Mouse (Mus musculus): ENCODE measurements at regions not wholly inside any gene's neighbourhood (a gene's known extent, or its start where the extent isn't known, plus 50 kb on each side); places are given as distances from the start of the nearest gene placed in this dataset.

GRCm38 (mm10) chr13:83951808-83952207, 270.3 kb upstream of the Tmem161b start:
- no peak overlapping the region for H3K27ac ChIP-seq (ENCODE audit: insufficient read depth, low read depth, low read length)
- TF ChIP-seq CTCF (conservative IDR thresholded peaks at IDR 0.05; ENCODE audit: insufficient read depth, insufficient read length, low read depth, low read length) (no peak), POLR2A (IDR thresholded peaks at IDR 0.05; ENCODE audit: low read depth, low read length) (no peak)
- DNase-seq: no peak
- WGBS: 83% methylated on average over 3 of the region's 3 CpGs
- no peak overlapping the region for H3K4me3 ChIP-seq (ENCODE audit: insufficient read depth, low read depth, low read length)
- no peaks in the 10 kb centered on the region for H3K36me3 ChIP-seq (ENCODE audit: control insufficient read depth, insufficient read depth, low read length)
- H3K27me3 ChIP-seq (replicated peaks; ENCODE audit: control insufficient read depth, insufficient read depth, low read length): no peaks in the 10 kb centered on the region
- H3K4me1 ChIP-seq (ENCODE audit: control insufficient read depth, insufficient read depth, low read length): no peaks in the 10 kb centered on the region

- no peaks in the 10 kb centered on the region for H3K4me1 ChIP-seq (ENCODE audit: control insufficient read depth, insufficient read depth, low read length)
- no peak for DNase-seq
- H3K27ac ChIP-seq (ENCODE audit: insufficient read depth, low read depth, low read length): no peak overlapping the region
- WGBS: 47% methylated on average over 4 of the region's 4 CpGs
- H3K36me3 ChIP-seq (ENCODE audit: control insufficient read depth, insufficient read depth, low read length): no peaks in the 10 kb centered on the region
- TF ChIP-seq CTCF (conservative IDR thresholded peaks at IDR 0.05; ENCODE audit: insufficient read depth, insufficient read length, low read depth, low read length) (no peak), POLR2A (IDR thresholded peaks at IDR 0.05; ENCODE audit: low read depth, low read length) (no peak)
- H3K4me3 ChIP-seq (ENCODE audit: insufficient read depth, low read depth, low read length): no peak overlapping the region
- H3K27me3 ChIP-seq (replicated peaks; ENCODE audit: control insufficient read depth, insufficient read depth, low read length): no peaks in the 10 kb centered on the region
These were observed 269.7 kb upstream of the Tmem161b start for GRCm38 (mm10) chr13:83952353-83952752.

GRCm38 (mm10) chr13:83952862-83953261, 269.2 kb upstream of the Tmem161b start:
- Histone ChIP-seq H3K4me3 (ENCODE audit: insufficient read depth, low read depth, low read length) (no peak overlapping the region), H3K4me1 (ENCODE audit: control insufficient read depth, insufficient read depth, low read length) (no peaks in the 10 kb centered on the region), H3K36me3 (ENCODE audit: control insufficient read depth, insufficient read depth, low read length) (no peaks in the 10 kb centered on the region), H3K27me3 (replicated peaks; ENCODE audit: control insufficient read depth, insufficient read depth, low read length) (no peaks in the 10 kb centered on the region), H3K27ac (ENCODE audit: insufficient read depth, low read depth, low read length) (no peak overlapping the region)
- 36% methylated on average over 4 of the region's 4 CpGs for WGBS
- no peak for TF ChIP-seq CTCF (conservative IDR thresholded peaks at IDR 0.05; ENCODE audit: insufficient read depth, insufficient read length, low read depth, low read length)
- no peak for TF ChIP-seq POLR2A (IDR thresholded peaks at IDR 0.05; ENCODE audit: low read depth, low read length)
- no peak for DNase-seq

GRCm38 (mm10) chr13:83955701-83956100, 266.4 kb upstream of the Tmem161b start:
- no peak for TF ChIP-seq POLR2A (IDR thresholded peaks at IDR 0.05; ENCODE audit: low read depth, low read length)
- no peak for TF ChIP-seq CTCF (conservative IDR thresholded peaks at IDR 0.05; ENCODE audit: insufficient read depth, insufficient read length, low read depth, low read length)
- 66% methylated on average over 5 of the region's 5 CpGs for WGBS

GRCm38 (mm10) chr13:83978541-83978940, 243.6 kb upstream of the Tmem161b start:
- DNase-seq: no peak
- Histone ChIP-seq H3K27ac (ENCODE audit: insufficient read depth, low read depth, low read length) (no peak overlapping the region), H3K4me1 (ENCODE audit: control insufficient read depth, insufficient read depth, low read length) (no peaks in the 10 kb centered on the region), H3K4me3 (ENCODE audit: insufficient read depth, low read depth, low read length) (no peak overlapping the region), H3K27me3 (replicated peaks; ENCODE audit: control insufficient read depth, insufficient read depth, low read length) (no peaks in the 10 kb centered on the region), H3K36me3 (ENCODE audit: control insufficient read depth, insufficient read depth, low read length) (no peaks in the 10 kb centered on the region)
- TF ChIP-seq CTCF (conservative IDR thresholded peaks at IDR 0.05; ENCODE audit: insufficient read depth, insufficient read length, low read depth, low read length) (no peak), POLR2A (IDR thresholded peaks at IDR 0.05; ENCODE audit: low read depth, low read length) (no peak)

More at GRCm38 (mm10) chr13:83955701-83956100, 266.4 kb upstream of the Tmem161b start:
- H3K27ac ChIP-seq (ENCODE audit: insufficient read depth, low read depth, low read length): no peak overlapping the region
- H3K4me3 ChIP-seq (ENCODE audit: insufficient read depth, low read depth, low read length): no peak overlapping the region
- DNase-seq: no peak
- H3K36me3 ChIP-seq (ENCODE audit: control insufficient read depth, insufficient read depth, low read length): no peaks in the 10 kb centered on the region
- H3K4me1 ChIP-seq (ENCODE audit: control insufficient read depth, insufficient read depth, low read length): no peaks in the 10 kb centered on the region
- H3K27me3 ChIP-seq (replicated peaks; ENCODE audit: control insufficient read depth, insufficient read depth, low read length): no peaks in the 10 kb centered on the region

GRCm38 (mm10) chr13:83979535-83979934, 242.6 kb upstream of the Tmem161b start:
- Histone ChIP-seq H3K36me3 (ENCODE audit: control insufficient read depth, insufficient read depth, low read length) (no peaks in the 10 kb centered on the region), H3K4me3 (ENCODE audit: insufficient read depth, low read depth, low read length) (no peak overlapping the region), H3K27me3 (replicated peaks; ENCODE audit: control insufficient read depth, insufficient read depth, low read length) (no peaks in the 10 kb centered on the region), H3K27ac (ENCODE audit: insufficient read depth, low read depth, low read length) (no peak overlapping the region), H3K4me1 (ENCODE audit: control insufficient read depth, insufficient read depth, low read length) (no peaks in the 10 kb centered on the region)
- TF ChIP-seq CTCF (conservative IDR thresholded peaks at IDR 0.05; ENCODE audit: insufficient read depth, insufficient read length, low read depth, low read length) (no peak), POLR2A (IDR thresholded peaks at IDR 0.05; ENCODE audit: low read depth, low read length) (no peak)
- no peak for DNase-seq

- Histone ChIP-seq H3K27me3 (replicated peaks; ENCODE audit: control insufficient read depth, insufficient read depth, low read length) (no peaks in the 10 kb centered on the region), H3K36me3 (ENCODE audit: control insufficient read depth, insufficient read depth, low read length) (no peaks in the 10 kb centered on the region), H3K27ac (ENCODE audit: insufficient read depth, low read depth, low read length) (no peak overlapping the region), H3K4me3 (ENCODE audit: insufficient read depth, low read depth, low read length) (no peak overlapping the region), H3K4me1 (ENCODE audit: control insufficient read depth, insufficient read depth, low read length) (no peaks in the 10 kb centered on the region)
- WGBS: 82% methylated on average over 10 of the region's 10 CpGs
- DNase-seq: no peak
- TF ChIP-seq CTCF (conservative IDR thresholded peaks at IDR 0.05; ENCODE audit: insufficient read depth, insufficient read length, low read depth, low read length) (no peak), POLR2A (IDR thresholded peaks at IDR 0.05; ENCODE audit: low read depth, low read length) (no peak)
These were observed 237.3 kb upstream of the Tmem161b start for GRCm38 (mm10) chr13:83984651-83985331.
